Mouse (Mus musculus) liver, adult 2 months (tissue): ENCODE results near the gene Myo1d. TPM values are rescaled to one million over a fixed set of nuclear protein-coding genes. Genes with fewer than 3 reads are reported as not detected.

Source experiments
- DNase-seq: peaks from one replicate; pipeline ENCODE4 v3.0.0-alpha.2; 2011; ENCODE audit warnings: low read depth, low spot score; ENCODE audit errors: extremely low read depth
- H3K27ac ChIP-seq: fragments of 200-500 bp; replicated peaks from 2 replicates; pipeline ENCODE4 v1.5.1; 2012; ENCODE audit warnings: low read depth, mild to moderate bottlenecking, control low read depth, inconsistent platforms, low read length; ENCODE audit not compliant: insufficient read depth
- H3K27me3 ChIP-seq: fragments of 200-500 bp; 2 replicates; pipeline ENCODE4 v1.6.1; 2012; ENCODE audit warnings: mild to moderate bottlenecking, moderate library complexity, low read length, inconsistent platforms; ENCODE audit not compliant: control insufficient read depth, insufficient read depth
- H3K36me3 ChIP-seq: fragments of 200-500 bp; 2 replicates; pipeline ENCODE4 v1.6.1; 2012; ENCODE audit warnings: low read length, inconsistent platforms; ENCODE audit not compliant: control insufficient read depth, insufficient read depth
- H3K4me1 ChIP-seq: fragments of 200-500 bp; 2 replicates; pipeline ENCODE4 v1.6.1; 2011; ENCODE audit warnings: low read length; ENCODE audit not compliant: control insufficient read depth, insufficient read depth
- H3K4me3 ChIP-seq: fragments of 200-500 bp; 2 replicates; pipeline ENCODE4 v1.5.1; 2011; ENCODE audit warnings: low read depth, mild to moderate bottlenecking, control low read depth, low read length, moderate library complexity; ENCODE audit not compliant: insufficient read depth
- H3K79me2 ChIP-seq: fragments of 200-500 bp; 2 replicates; pipeline ENCODE4 v1.6.1; 2012; ENCODE audit warnings: inconsistent platforms, mild to moderate bottlenecking, low read length, moderate library complexity; ENCODE audit not compliant: control insufficient read depth, insufficient read depth
- H3K9ac ChIP-seq: fragments of 200-500 bp; 2 replicates; pipeline ENCODE4 v1.6.1; 2012; ENCODE audit warnings: low read depth, mild to moderate bottlenecking, control low read depth, inconsistent platforms, low read length
- CTCF ChIP-seq: fragments of 200-500 bp; IDR thresholded peaks from 2 replicates; pipeline ENCODE4 v1.5.1; 2011; ENCODE audit warnings: low read depth, low read length, control low read depth
- POLR2A ChIP-seq: fragments of 200-500 bp; IDR thresholded peaks from 2 replicates; pipeline ENCODE4 v1.6.1; 2011; ENCODE audit warnings: low read length, control low read depth; ENCODE audit not compliant: insufficient read depth; ENCODE audit errors: extremely low read depth
- WGBS: fragments of 180-500 bp; shearing (Covaris S2); methylation state at CpG from one replicate; pipeline ENCODE4 v1.1.7; 2018; 5-methylcytosine and 5-hydroxymethylcytosine counted together
- polyA plus RNA-seq: library from polyadenylated mRNA; depleted of rRNA; stranded (reverse); fragments of >200 nt; gene quantifications from 2 replicates; pipeline ENCODE4 v1.2.3, GENCODE M21; 2012
- total RNA-seq: library from RNA; depleted of rRNA; stranded (reverse); fragments of >200 nt; gene quantifications from 2 replicates; pipeline ENCODE4 v1.2.3, GENCODE M21; 2014

Gene Myo1d
- total and polyA plus RNA-seq, 2 experiments = 5.2 to 6.8 TPM

- Histone ChIP-seq H3K27me3 (no peaks in the 10 kb centered on the region), H3K27ac (no peak overlapping the region), H3K4me1 (peaks cover 7% of the 10 kb centered on the region), H3K79me2 (no peaks in the 10 kb centered on the region), H3K36me3 (no peaks in the 10 kb centered on the region), H3K4me3 (no peak overlapping the region), H3K9ac (no peak overlapping the region)
- TF ChIP-seq POLR2A = no peak
- TF ChIP-seq CTCF = no peak
- 65% methylated on average over 5 of the region's 5 CpGs for WGBS
- DNase-seq = no peak
Observed at GRCm38 (mm10) chr11:80811156-80811555, 31.3 kb upstream of the Myo1d start.

GRCm38 (mm10) chr11:80809993-80810821, 30.4 kb upstream of the Myo1d start, which contains the start of gene Tmem98:
Gene Tmem98, plus strand, starts transcription at chr11:80810175.
- TF ChIP-seq POLR2A (no peak), CTCF (no peak)
- peaks cover 7% of the 10 kb centered on the region for H3K4me1 ChIP-seq
- no peaks in the 10 kb centered on the region for H3K27me3 ChIP-seq
- H3K9ac ChIP-seq = peak within 1 kb of the TSS; percentile 81
- peak; percentile 84 for DNase-seq
- WGBS = 2% methylated on average over 44 of the region's 54 CpGs
- no peaks in the 10 kb centered on the region for H3K36me3 ChIP-seq
- H3K4me3 ChIP-seq = peak within 1 kb of the TSS; percentile 85
- 0 out of 2 replicates have a peak within 1 kb of the TSS, but pooled peaks have one; percentile 26 for H3K27ac ChIP-seq
- H3K79me2 ChIP-seq = no peaks in the 10 kb centered on the region

DNA sequence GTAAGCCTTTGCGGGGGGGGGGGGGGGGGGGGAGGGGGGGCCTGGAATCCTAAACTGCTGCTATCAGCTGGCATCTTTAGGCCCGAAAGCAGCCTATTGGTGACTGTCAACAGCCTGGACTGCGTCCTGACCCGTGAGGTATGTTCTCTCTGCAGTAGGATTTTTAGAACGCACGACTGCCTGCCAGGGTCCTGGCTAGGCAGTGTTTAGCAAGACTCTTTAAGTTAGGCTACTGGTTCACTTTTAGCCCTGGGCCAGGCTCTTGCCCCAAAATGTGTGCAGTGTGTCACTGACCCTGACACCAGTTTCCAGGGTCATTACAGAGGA, 29.8 kb upstream of the Myo1d start:
- H3K9ac ChIP-seq = no peak overlapping the region; the same call in 1 of the 2 replicates
- no peaks in the 10 kb centered on the region for H3K36me3 ChIP-seq
- no peaks in the 10 kb centered on the region for H3K79me2 ChIP-seq
- 20% methylated on average over 6 of the region's 6 CpGs for WGBS
- H3K4me1 ChIP-seq = peaks cover 7% of the 10 kb centered on the region
- TF ChIP-seq CTCF = no peak
- TF ChIP-seq POLR2A = no peak
- no peak overlapping the region for H3K27ac ChIP-seq
- no peak overlapping the region for H3K4me3 ChIP-seq
- no peak for DNase-seq
- no peaks in the 10 kb centered on the region for H3K27me3 ChIP-seq

DNA sequence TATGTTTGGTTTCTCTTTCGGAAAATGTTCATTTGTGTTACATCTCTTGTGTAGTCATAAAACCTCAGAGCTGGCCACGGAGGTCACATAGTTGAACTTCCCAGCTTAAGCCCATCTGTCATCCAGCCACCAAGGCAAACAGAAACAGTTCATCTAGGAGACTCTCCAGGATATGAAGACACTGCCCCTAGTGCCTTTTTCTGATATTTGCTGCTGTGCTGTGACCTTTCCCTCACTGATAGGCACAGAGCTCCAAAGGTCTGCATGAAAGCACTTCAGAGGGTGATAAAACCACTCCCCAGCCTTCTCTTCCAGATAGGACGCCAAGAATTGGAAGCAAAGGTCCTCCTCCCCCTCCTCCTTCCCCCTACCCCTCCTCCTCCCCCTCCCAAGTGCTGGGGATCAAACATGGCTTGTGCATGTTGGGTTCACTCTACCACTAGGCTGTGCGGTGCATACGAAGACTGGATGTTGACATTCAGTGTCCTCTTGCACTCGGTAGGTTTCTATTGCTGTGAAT, 28.8 kb upstream of the Myo1d start:
- TF ChIP-seq CTCF = 0 out of 2 replicates have a peak, but pooled peaks have one; percentile 30
- no peak for TF ChIP-seq POLR2A
- peak; percentile 84 for DNase-seq

GRCm38 (mm10) chr11:80802706-80803105, 22.9 kb upstream of the Myo1d start:
- Histone ChIP-seq H3K4me3 (no peak overlapping the region), H3K27me3 (no peaks in the 10 kb centered on the region), H3K27ac (peak overlapping the region; percentile 31), H3K79me2 (no peaks in the 10 kb centered on the region), H3K4me1 (no peaks in the 10 kb centered on the region), H3K36me3 (no peaks in the 10 kb centered on the region), H3K9ac (no peak overlapping the region)
- DNase-seq = no peak
- TF ChIP-seq POLR2A (no peak), CTCF (no peak)
- WGBS = 55% methylated on average over 3 of the region's 3 CpGs

More for the DNA sequence above, 28.8 kb upstream of the Myo1d start:
- 29% methylated on average over 6 of the region's 6 CpGs for WGBS
- Histone ChIP-seq H3K79me2 (no peaks in the 10 kb centered on the region), H3K36me3 (no peaks in the 10 kb centered on the region), H3K27ac (no peak overlapping the region), H3K27me3 (no peaks in the 10 kb centered on the region), H3K9ac (no peak overlapping the region), H3K4me3 (no peak overlapping the region), H3K4me1 (peaks cover 7% of the 10 kb centered on the region)

DNA sequence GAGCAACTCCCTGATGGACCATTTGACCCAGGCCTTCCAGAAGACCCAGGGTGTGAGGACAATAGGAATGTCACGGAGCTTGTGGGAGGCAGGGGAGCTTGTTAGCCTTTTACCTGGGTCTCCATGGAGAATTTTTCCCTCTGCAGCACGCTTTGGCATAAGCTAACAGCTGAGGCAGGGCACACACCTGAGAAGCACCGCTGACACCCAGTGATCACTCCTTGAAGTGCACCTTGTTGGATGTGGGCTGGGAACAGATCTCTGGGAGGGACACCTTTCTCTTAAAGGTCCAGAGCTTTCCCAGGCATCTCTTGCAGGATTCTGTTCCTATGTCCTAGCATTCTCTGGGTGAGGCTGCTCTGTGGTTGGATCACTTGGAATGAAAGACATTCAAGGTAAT, 20.2 kb upstream of the Myo1d start:
- no peak overlapping the region for H3K9ac ChIP-seq
- 41% methylated on average over 3 of the region's 3 CpGs for WGBS
- H3K36me3 ChIP-seq = no peaks in the 10 kb centered on the region
- no peak overlapping the region for H3K27ac ChIP-seq
- H3K79me2 ChIP-seq = no peaks in the 10 kb centered on the region
- no peaks in the 10 kb centered on the region for H3K27me3 ChIP-seq
- no peak for DNase-seq
- H3K4me3 ChIP-seq = no peak overlapping the region
- no peak for TF ChIP-seq POLR2A
- peak; percentile 73 for TF ChIP-seq CTCF
- H3K4me1 ChIP-seq = no peaks in the 10 kb centered on the region
